Mouse (Mus musculus): ENCODE measurements around the gene Amd2.

Gene Amd2

DNA sequence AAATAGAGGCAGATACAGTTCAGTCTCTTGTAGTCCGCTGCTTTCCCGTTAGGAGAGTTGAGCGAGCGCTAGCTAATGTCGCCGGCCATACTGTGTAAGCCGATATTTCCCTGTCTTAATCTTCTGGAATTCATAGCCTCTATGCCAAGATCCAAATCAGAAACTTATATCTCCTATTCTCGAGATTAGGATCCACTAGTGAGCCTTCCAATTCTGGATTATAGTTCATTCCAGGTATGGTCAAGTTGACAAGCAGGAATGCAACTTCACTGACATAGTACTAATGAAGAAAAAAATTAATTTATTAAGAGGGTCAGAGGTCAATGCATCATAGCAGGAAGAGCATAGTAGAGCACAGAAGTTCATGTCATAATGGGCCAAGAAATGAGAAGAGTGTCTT, at the start of gene Amd2:
Gene Amd2, minus strand, starts transcription at position 101 of the 400 bp plus-strand sequence.
- no peak for DNase-seq (ENCODE audit: low spot score in 2 of 2)

DNA sequence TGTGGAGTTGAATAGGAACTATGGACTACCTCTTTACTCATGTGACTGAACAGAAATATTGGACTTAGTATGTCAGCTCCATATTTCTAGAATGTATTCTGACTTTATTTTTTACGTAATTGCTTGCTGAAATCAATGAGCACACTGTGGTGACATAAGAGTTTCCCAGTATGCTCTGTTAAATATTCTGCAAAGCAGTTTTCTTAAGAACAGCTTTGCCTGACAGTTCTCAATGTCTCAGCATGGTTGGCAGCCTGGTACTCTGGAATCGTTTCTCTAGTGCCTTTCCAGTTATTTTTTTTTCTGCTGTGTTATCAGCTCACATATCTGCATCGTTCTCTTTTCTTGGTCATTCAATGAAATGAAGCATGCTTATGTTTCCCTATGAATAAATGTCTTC, 49.6 kb upstream of the Amd2 start:
- DNase-seq (ENCODE audit: low spot score in 2 of 2): no peak

DNA sequence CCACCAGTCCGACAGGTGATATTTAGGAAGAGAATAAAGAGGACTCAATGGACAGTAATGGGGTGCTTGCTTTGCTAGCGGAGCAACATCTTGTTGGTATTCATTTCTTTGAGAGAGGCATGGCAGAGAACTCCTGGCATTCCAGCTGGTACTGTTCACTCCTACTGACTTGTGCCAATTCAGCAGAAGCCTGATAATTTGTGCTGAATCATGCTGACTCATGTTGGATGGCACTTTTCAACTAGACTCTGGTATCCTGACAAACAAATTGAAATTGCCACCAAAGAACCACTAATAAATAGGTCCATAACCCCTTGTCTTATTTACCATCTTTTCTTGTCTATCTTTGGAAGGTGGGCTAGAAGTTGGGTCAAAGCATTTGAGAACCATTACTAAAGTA, 25.9 kb upstream of the Amd2 start:
- DNase-seq (ENCODE audit: low spot score in 2 of 2): no peak

DNA sequence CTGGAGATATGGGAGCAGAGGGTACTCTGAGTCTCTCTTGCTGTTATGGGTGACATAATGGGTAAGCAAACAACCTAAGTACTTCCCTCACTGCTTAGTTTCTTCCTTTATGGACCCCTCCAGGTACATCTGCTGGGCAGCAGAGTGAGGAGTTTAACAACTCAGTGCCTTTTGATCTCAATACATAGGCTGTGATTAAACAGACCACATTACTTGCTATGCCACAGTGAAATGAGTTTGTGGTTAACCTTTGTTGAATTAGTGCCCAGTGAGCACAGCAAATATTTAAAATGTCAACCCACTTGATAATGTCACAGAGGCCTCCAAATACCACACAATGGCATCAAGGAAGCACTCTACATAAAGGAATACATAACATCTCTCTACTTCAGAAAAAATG, 2.6 kb upstream of the Amd2 start:
- DNase-seq (ENCODE audit: low spot score in 2 of 2): no peak
